Mouse (Mus musculus) olfactory bulb, adult 2 months (tissue): ENCODE results near the gene Plb1.

Experiments
- CTCF ChIP-seq: fragments of 200-500 bp; IDR thresholded peaks from 2 replicates; pipeline ENCODE4 v1.5.1; 2012; ENCODE audit warnings: low read depth, mild to moderate bottlenecking, low read length, moderate library complexity; ENCODE audit not compliant: insufficient read depth
- POLR2A ChIP-seq: fragments of 200-500 bp; IDR thresholded peaks from 2 replicates; pipeline ENCODE4 v1.6.1; 2012; ENCODE audit warnings: mild to moderate bottlenecking, low read depth, low read length, moderate library complexity; ENCODE audit not compliant: insufficient read depth

- no peak for TF ChIP-seq POLR2A
- TF ChIP-seq CTCF = no peak
Observed at GRCm38 (mm10) chr5:32245385-32245784, 12.9 kb downstream of the Plb1 start.
